Mouse (Mus musculus) midbrain, embryonic 13.5 days (tissue): ENCODE data around the gene Ank2. TPM values are rescaled to one million over a fixed set of nuclear protein-coding genes. Genes with fewer than 3 reads are reported as not detected.

Experiments used
- ATAC-seq: fragments of 200-750 bp; cut with Nextera tagmentation; 2 replicates; pipeline ENCODE4 v1.8.0; 2017; ENCODE audit warnings: mild to moderate bottlenecking, moderate TSS enrichment, moderate library complexity
- H3K27ac ChIP-seq: fragments of 300-500 bp; sonication (generic); 2 replicates; pipeline ENCODE4 v1.5.1; 2015; ENCODE audit warnings: inconsistent platforms, mild to moderate bottlenecking, moderate library complexity
- H3K27me3 ChIP-seq: fragments of 300-500 bp; sonication (generic); 2 replicates; pipeline ENCODE4 v1.6.1; 2015; ENCODE audit warnings: mild to moderate bottlenecking, inconsistent platforms
- H3K36me3 ChIP-seq: fragments of 300-500 bp; sonication (generic); 2 replicates; pipeline ENCODE4 v1.6.1; 2015; ENCODE audit warnings: mild to moderate bottlenecking, inconsistent platforms
- H3K4me1 ChIP-seq: fragments of 300-500 bp; sonication (generic); replicated peaks from 2 replicates; pipeline ENCODE4 v1.6.1; 2015; ENCODE audit warnings: inconsistent platforms
- H3K4me2 ChIP-seq: fragments of 300-500 bp; sonication (generic); replicated peaks from 2 replicates; pipeline ENCODE4 v1.6.1; 2015; ENCODE audit warnings: moderate library complexity, mild to moderate bottlenecking, inconsistent platforms
- H3K4me3 ChIP-seq: fragments of 300-500 bp; sonication (generic); replicated peaks from 2 replicates; pipeline ENCODE4 v1.5.1; 2015; ENCODE audit warnings: mild to moderate bottlenecking, inconsistent platforms
- H3K9ac ChIP-seq: fragments of 300-500 bp; sonication (generic); replicated peaks from 2 replicates; pipeline ENCODE4 v1.6.1; 2015; ENCODE audit warnings: mild to moderate bottlenecking, inconsistent platforms
- H3K9me3 ChIP-seq: fragments of 300-500 bp; sonication (generic); 2 replicates; pipeline ENCODE4 v1.6.1; 2016; ENCODE audit warnings: mild to moderate bottlenecking, inconsistent platforms
- WGBS: fragments of 180-500 bp; shearing (Covaris S2); methylation state at CpG from one replicate; pipeline ENCODE4 v1.1.7; 2015; 5-methylcytosine and 5-hydroxymethylcytosine counted together
- polyA plus RNA-seq: library from polyadenylated mRNA; unstranded; fragments of >200 nt; fragmentation: Nextera tagmentation; extraction: Ambion mirVana; gene quantifications from 2 replicates; pipeline ENCODE4 v1.2.1, GENCODE M21; 2015

Gene Ank2
- polyA plus RNA-seq, 1 experiment from 2014 or later: 186 TPM

- H3K9ac ChIP-seq: no peak overlapping the region
- H3K36me3 ChIP-seq: peaks cover 28% of the 10 kb centered on the region
- 84% methylated on average over 3 of the region's 3 CpGs for WGBS
- no peak overlapping the region for H3K4me2 ChIP-seq
- no peak overlapping the region for H3K27ac ChIP-seq
- H3K9me3 ChIP-seq: no peaks in the 10 kb centered on the region
- no peak overlapping the region for H3K4me3 ChIP-seq
- no peak for ATAC-seq
- H3K27me3 ChIP-seq: no peaks in the 10 kb centered on the region
- H3K4me1 ChIP-seq: peaks cover 13% of the 10 kb centered on the region
Measured at GRCm38 (mm10) chr3:126989936-126990335, 509.2 kb downstream of the Ank2 start.

GRCm38 (mm10) chr3:126986687-126987086 lies 512.5 kb downstream of the Ank2 start:
- no peak for ATAC-seq
- H3K4me1 ChIP-seq: no peaks in the 10 kb centered on the region

GRCm38 (mm10) chr3:126982814-126983213 lies 516.3 kb downstream of the Ank2 start:
- H3K36me3 ChIP-seq: peaks cover 31% of the 10 kb centered on the region
- no peak overlapping the region for H3K27ac ChIP-seq
- H3K4me1 ChIP-seq: no peaks in the 10 kb centered on the region
- no peak overlapping the region for H3K4me2 ChIP-seq
- H3K9me3 ChIP-seq: no peaks in the 10 kb centered on the region
- H3K27me3 ChIP-seq: no peaks in the 10 kb centered on the region
- H3K4me3 ChIP-seq: no peak overlapping the region
- ATAC-seq: no peak
- WGBS: 87% methylated on average over 5 of the region's 5 CpGs
- H3K9ac ChIP-seq: no peak overlapping the region

More at GRCm38 (mm10) chr3:126986687-126987086, 512.5 kb downstream of the Ank2 start:
- H3K9me3 ChIP-seq: no peaks in the 10 kb centered on the region
- H3K4me2 ChIP-seq: no peak overlapping the region
- 89% methylated on average over 3 of the region's 3 CpGs for WGBS
- H3K27ac ChIP-seq: no peak overlapping the region
- H3K4me3 ChIP-seq: no peak overlapping the region
- H3K9ac ChIP-seq: no peak overlapping the region
- H3K36me3 ChIP-seq: peaks cover 29% of the 10 kb centered on the region
- H3K27me3 ChIP-seq: no peaks in the 10 kb centered on the region

GRCm38 (mm10) chr3:126981163-126981562 lies 518.0 kb downstream of the Ank2 start:
- H3K4me3 ChIP-seq: no peak overlapping the region
- H3K9me3 ChIP-seq: no peaks in the 10 kb centered on the region
- no peak overlapping the region for H3K9ac ChIP-seq
- no peaks in the 10 kb centered on the region for H3K27me3 ChIP-seq
- no peaks in the 10 kb centered on the region for H3K4me1 ChIP-seq
- ATAC-seq: no peak
- peaks cover 36% of the 10 kb centered on the region for H3K36me3 ChIP-seq
- no peak overlapping the region for H3K27ac ChIP-seq
- 92% methylated on average over 3 of the region's 3 CpGs for WGBS
- no peak overlapping the region for H3K4me2 ChIP-seq

GRCm38 (mm10) chr3:126979635-126980034 lies 519.5 kb downstream of the Ank2 start:
- Histone ChIP-seq H3K27me3 (no peaks in the 10 kb centered on the region), H3K9ac (no peak overlapping the region), H3K4me3 (no peak overlapping the region), H3K36me3 (peaks cover 44% of the 10 kb centered on the region), H3K4me2 (no peak overlapping the region), H3K27ac (no peak overlapping the region), H3K9me3 (no peaks in the 10 kb centered on the region), H3K4me1 (no peaks in the 10 kb centered on the region)
- 74% methylated on average over 3 of the region's 3 CpGs for WGBS
- peak; percentile 68 for ATAC-seq

GRCm38 (mm10) chr3:126978768-126979410 lies 520.3 kb downstream of the Ank2 start:
- ATAC-seq: peak; percentile 70
- no peak overlapping the region for H3K4me3 ChIP-seq
- H3K4me2 ChIP-seq: no peak overlapping the region
- H3K4me1 ChIP-seq: no peaks in the 10 kb centered on the region
- peaks cover 46% of the 10 kb centered on the region for H3K36me3 ChIP-seq
- no peak overlapping the region for H3K27ac ChIP-seq
- H3K9ac ChIP-seq: no peak overlapping the region
- WGBS: 64% methylated on average over 11 of the region's 11 CpGs
- H3K9me3 ChIP-seq: no peaks in the 10 kb centered on the region
- H3K27me3 ChIP-seq: no peaks in the 10 kb centered on the region

- Histone ChIP-seq H3K4me2 (no peak overlapping the region), H3K36me3 (peaks cover 58% of the 10 kb centered on the region), H3K27ac (no peak overlapping the region), H3K4me1 (no peaks in the 10 kb centered on the region), H3K4me3 (no peak overlapping the region), H3K9me3 (no peaks in the 10 kb centered on the region), H3K9ac (no peak overlapping the region), H3K27me3 (no peaks in the 10 kb centered on the region)
- WGBS: 68% methylated on average over 6 of the region's 6 CpGs
- ATAC-seq: no peak
Measured at GRCm38 (mm10) chr3:126977399-126977798, 521.8 kb downstream of the Ank2 start.

GRCm38 (mm10) chr3:126976793-126977192 lies 522.4 kb downstream of the Ank2 start:
- H3K4me1 ChIP-seq: no peaks in the 10 kb centered on the region
- ATAC-seq: 0 out of 2 replicates have a peak, but pooled peaks have one; percentile 41
- no peak overlapping the region for H3K4me3 ChIP-seq
- no peak overlapping the region for H3K9ac ChIP-seq
- peaks cover 57% of the 10 kb centered on the region for H3K36me3 ChIP-seq
- H3K4me2 ChIP-seq: no peak overlapping the region
- H3K9me3 ChIP-seq: no peaks in the 10 kb centered on the region
- H3K27ac ChIP-seq: 0 out of 2 replicates have a peak overlapping the region, but pooled peaks have one; percentile 6
- H3K27me3 ChIP-seq: no peaks in the 10 kb centered on the region
- 83% methylated on average over 16 of the region's 16 CpGs for WGBS

- Histone ChIP-seq H3K27ac (no peak overlapping the region), H3K4me1 (no peaks in the 10 kb centered on the region), H3K36me3 (peaks cover 51% of the 10 kb centered on the region), H3K9ac (no peak overlapping the region), H3K4me2 (no peak overlapping the region), H3K27me3 (no peaks in the 10 kb centered on the region), H3K4me3 (no peak overlapping the region), H3K9me3 (no peaks in the 10 kb centered on the region)
- no peak for ATAC-seq
- WGBS: 76% methylated on average over 5 of the region's 5 CpGs
Measured at GRCm38 (mm10) chr3:126975409-126975808, 523.7 kb downstream of the Ank2 start.

GRCm38 (mm10) chr3:126973551-126973950 lies 525.6 kb downstream of the Ank2 start:
- Histone ChIP-seq H3K36me3 (peaks cover 47% of the 10 kb centered on the region), H3K9ac (no peak overlapping the region), H3K9me3 (no peaks in the 10 kb centered on the region), H3K4me1 (no peaks in the 10 kb centered on the region), H3K27me3 (no peaks in the 10 kb centered on the region), H3K4me3 (no peak overlapping the region), H3K4me2 (no peak overlapping the region), H3K27ac (no peak overlapping the region)
- no peak for ATAC-seq
- 94% methylated on average over 2 of the region's 2 CpGs for whole genome bisulfite sequencing

- peaks cover 43% of the 10 kb centered on the region for H3K36me3 ChIP-seq
- H3K4me3 ChIP-seq: no peak overlapping the region
- WGBS: 93% methylated on average over 9 of the region's 9 CpGs
- H3K9me3 ChIP-seq: no peaks in the 10 kb centered on the region
- no peak overlapping the region for H3K4me2 ChIP-seq
- no peak for ATAC-seq
- H3K9ac ChIP-seq: no peak overlapping the region
- H3K4me1 ChIP-seq: no peaks in the 10 kb centered on the region
- no peaks in the 10 kb centered on the region for H3K27me3 ChIP-seq
- no peak overlapping the region for H3K27ac ChIP-seq
Measured at GRCm38 (mm10) chr3:126971531-126971930, 527.6 kb downstream of the Ank2 start.

- 97% methylated on average over 2 of the region's 2 CpGs for WGBS
Measured at GRCm38 (mm10) chr3:126968721-126969120, 530.4 kb downstream of the Ank2 start.

GRCm38 (mm10) chr3:126965767-126966166 lies 533.4 kb downstream of the Ank2 start:
- no peaks in the 10 kb centered on the region for H3K27me3 ChIP-seq
- H3K4me2 ChIP-seq: no peak overlapping the region
- H3K4me3 ChIP-seq: no peak overlapping the region
- ATAC-seq: no peak
- no peaks in the 10 kb centered on the region for H3K9me3 ChIP-seq
- H3K36me3 ChIP-seq: peaks cover 57% of the 10 kb centered on the region
- no peak overlapping the region for H3K27ac ChIP-seq
- H3K4me1 ChIP-seq: no peaks in the 10 kb centered on the region
- 67% methylated on average over 2 of the region's 2 CpGs for WGBS
- no peak overlapping the region for H3K9ac ChIP-seq

More at GRCm38 (mm10) chr3:126968721-126969120, 530.4 kb downstream of the Ank2 start:
- no peak overlapping the region for H3K4me3 ChIP-seq
- no peak for ATAC-seq
- H3K27me3 ChIP-seq: no peaks in the 10 kb centered on the region
- H3K4me2 ChIP-seq: no peak overlapping the region
- no peaks in the 10 kb centered on the region for H3K4me1 ChIP-seq
- no peaks in the 10 kb centered on the region for H3K9me3 ChIP-seq
- H3K36me3 ChIP-seq: peaks cover 49% of the 10 kb centered on the region
- no peak overlapping the region for H3K27ac ChIP-seq
- H3K9ac ChIP-seq: no peak overlapping the region
